Mouse (Mus musculus): ENCODE measurements around the gene Mapkap1.

GRCm38 (mm10) chr2:34638955-34639650, 232.5 kb downstream of the Mapkap1 start:
- TF ChIP-seq POLR2A (IDR thresholded peaks at IDR 0.05; ENCODE audit: borderline replicate concordance, extremely low read depth, insufficient read depth, insufficient read length, poor library complexity, severe bottlenecking) (no peak), CTCF (IDR thresholded peaks at IDR 0.05; ENCODE audit: borderline replicate concordance, extremely low read depth, insufficient read depth, insufficient read length) (peak; percentile 97)
